Mouse (Mus musculus) embryonic facial prominence, embryonic 14.5 days (tissue): ENCODE results near the gene Chst2. TPM values are rescaled to one million over a fixed set of nuclear protein-coding genes. Genes with fewer than 3 reads are reported as not detected.
A peak's percentile ranks its signal among the peaks of the same experiment; 100 is the strongest.

Source experiments
- ATAC-seq: fragments of 200-750 bp; cut with Nextera tagmentation; 2 replicates; pipeline ENCODE4 v1.8.0; 2017; ENCODE audit warnings: low read depth, moderate number of reproducible peaks, moderate TSS enrichment
- DNase-seq: peaks from one replicate; pipeline ENCODE4 v3.0.0-alpha.2; 2015; ENCODE audit warnings: low spot score
- H3K27ac ChIP-seq: fragments of 300-500 bp; sonication (generic); replicated peaks from 2 replicates; pipeline ENCODE4 v1.5.1; 2014; ENCODE audit warnings: low read depth, mild to moderate bottlenecking, low read length, moderate library complexity
- H3K27me3 ChIP-seq: fragments of 300-500 bp; sonication (generic); replicated peaks from 2 replicates; pipeline ENCODE4 v1.6.1; 2014; ENCODE audit warnings: low read length; ENCODE audit not compliant: control insufficient read depth, insufficient read depth
- H3K36me3 ChIP-seq: fragments of 300-500 bp; sonication (generic); 2 replicates; pipeline ENCODE4 v1.6.1; 2014; ENCODE audit warnings: low read length, mixed read lengths; ENCODE audit not compliant: control insufficient read depth, insufficient read depth
- H3K4me1 ChIP-seq: fragments of 300-500 bp; sonication (generic); 2 replicates; pipeline ENCODE4 v1.6.1; 2014; ENCODE audit warnings: antibody characterized with exemption, low read length; ENCODE audit not compliant: control insufficient read depth, insufficient read depth
- H3K4me2 ChIP-seq: fragments of 300-500 bp; sonication (generic); 2 replicates; pipeline ENCODE4 v1.6.1; 2014; ENCODE audit warnings: low read depth, mild to moderate bottlenecking, low read length, moderate library complexity, mixed read lengths
- H3K4me3 ChIP-seq: fragments of 300-500 bp; sonication (generic); 2 replicates; pipeline ENCODE4 v1.5.1; 2014; ENCODE audit warnings: low read depth, mild to moderate bottlenecking, low read length
- H3K9ac ChIP-seq: fragments of 300-500 bp; sonication (generic); 2 replicates; pipeline ENCODE4 v1.6.1; 2014; ENCODE audit warnings: low read depth, mild to moderate bottlenecking, low read length, moderate library complexity, mixed read lengths
- H3K9me3 ChIP-seq: fragments of 300-500 bp; sonication (generic); 2 replicates; pipeline ENCODE4 v1.6.1; 2016; ENCODE audit warnings: low read length; ENCODE audit not compliant: control insufficient read depth
- WGBS: fragments of 180-500 bp; shearing (Covaris S2); extraction: QIAGEN DNeasy Blood & Tissue Kit; methylation state at CpG from one replicate; pipeline ENCODE4 v1.1.7; 2014; 5-methylcytosine and 5-hydroxymethylcytosine counted together
- polyA plus RNA-seq: library from polyadenylated mRNA; unstranded; fragments of >200 nt; fragmentation: Nextera tagmentation; extraction: Ambion mirVana; gene quantifications from 2 replicates; pipeline ENCODE4 v1.2.1, GENCODE M21; 2014

Chst2 gene
- polyA plus RNA-seq, 1 experiment from 2014 or later = 8.1 TPM

DNA sequence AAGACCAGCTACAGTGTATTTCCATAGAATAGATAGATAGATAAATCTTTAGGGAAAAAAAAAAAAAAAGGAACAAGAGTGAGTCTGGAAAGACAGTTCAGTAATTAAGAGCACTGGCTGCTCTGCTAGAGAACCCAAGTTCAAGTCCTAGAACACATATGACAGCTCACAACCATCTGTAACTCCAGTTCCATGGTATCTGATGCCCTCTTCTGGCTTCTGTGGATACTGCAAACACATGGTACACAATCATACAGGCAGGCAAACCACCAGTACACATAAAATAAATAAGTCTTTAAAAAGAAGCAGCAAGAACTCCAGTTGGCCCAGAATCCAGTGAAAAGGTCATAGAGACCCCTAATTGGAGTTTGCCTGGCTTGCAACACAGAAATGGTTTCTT lies 7.4 kb upstream of the Chst2 start:
- DNase-seq (no peak), ATAC-seq (no peak)
- Histone ChIP-seq H3K9me3 (no peaks in the 10 kb centered on the region), H3K4me2 (no peak overlapping the region), H3K4me3 (no peak overlapping the region), H3K27me3 (no peaks in the 10 kb centered on the region), H3K27ac (no peak overlapping the region), H3K9ac (no peak overlapping the region), H3K4me1 (no peaks in the 10 kb centered on the region), H3K36me3 (no peaks in the 10 kb centered on the region)

DNA sequence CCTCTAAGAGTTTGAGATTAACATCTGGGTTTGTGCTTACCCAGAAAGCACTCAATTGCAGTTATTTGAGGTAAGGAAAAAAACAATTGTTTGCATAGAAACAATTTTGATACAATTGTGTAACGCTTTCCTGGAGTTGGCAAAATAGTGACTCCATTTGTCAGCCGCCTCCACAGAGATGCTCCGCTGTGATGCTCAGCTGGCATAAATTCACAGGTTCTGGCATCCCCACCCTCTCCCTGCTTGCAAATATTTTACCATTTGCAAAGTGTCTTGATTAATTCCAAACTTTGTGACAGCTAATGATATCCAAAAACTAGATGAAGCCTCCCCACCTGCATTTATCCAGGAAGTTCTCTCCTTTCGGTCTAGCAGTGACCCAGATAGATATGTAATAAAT lies 5.5 kb upstream of the Chst2 start:
- no peaks in the 10 kb centered on the region; the same call in 1 of the 2 replicates for H3K27me3 ChIP-seq
- WGBS = 66% methylated on average over 4 of the region's 4 CpGs
- H3K36me3 ChIP-seq = no peaks in the 10 kb centered on the region
- peaks cover 3% of the 10 kb centered on the region; the same call in 1 of the 2 replicates for H3K4me1 ChIP-seq
- no peak overlapping the region for H3K27ac ChIP-seq
- H3K9ac ChIP-seq = no peak overlapping the region
- no peaks in the 10 kb centered on the region for H3K9me3 ChIP-seq
- H3K4me2 ChIP-seq = no peak overlapping the region
- ATAC-seq (no peak), DNase-seq (no peak)
- no peak overlapping the region for H3K4me3 ChIP-seq

- Histone ChIP-seq H3K4me1 (peaks cover 19% of the 10 kb centered on the region; the same call in 1 of the 2 replicates), H3K4me2 (peak overlapping the region; percentile 96), H3K9me3 (no peaks in the 10 kb centered on the region), H3K9ac (peak overlapping the region; percentile 85), H3K4me3 (peak overlapping the region; percentile 78), H3K27me3 (no peaks in the 10 kb centered on the region; the same call in 1 of the 2 replicates), H3K36me3 (no peaks in the 10 kb centered on the region), H3K27ac (peak overlapping the region; percentile 84)
- under 1% methylated on average over 23 of the region's 24 CpGs for WGBS
- DNase-seq (no peak), ATAC-seq (peak; percentile 10; the same call in 1 of the 2 replicates)
These were observed 1.2 kb upstream of the Chst2 start for GRCm38 (mm10) chr9:95407586-95408220.

DNA sequence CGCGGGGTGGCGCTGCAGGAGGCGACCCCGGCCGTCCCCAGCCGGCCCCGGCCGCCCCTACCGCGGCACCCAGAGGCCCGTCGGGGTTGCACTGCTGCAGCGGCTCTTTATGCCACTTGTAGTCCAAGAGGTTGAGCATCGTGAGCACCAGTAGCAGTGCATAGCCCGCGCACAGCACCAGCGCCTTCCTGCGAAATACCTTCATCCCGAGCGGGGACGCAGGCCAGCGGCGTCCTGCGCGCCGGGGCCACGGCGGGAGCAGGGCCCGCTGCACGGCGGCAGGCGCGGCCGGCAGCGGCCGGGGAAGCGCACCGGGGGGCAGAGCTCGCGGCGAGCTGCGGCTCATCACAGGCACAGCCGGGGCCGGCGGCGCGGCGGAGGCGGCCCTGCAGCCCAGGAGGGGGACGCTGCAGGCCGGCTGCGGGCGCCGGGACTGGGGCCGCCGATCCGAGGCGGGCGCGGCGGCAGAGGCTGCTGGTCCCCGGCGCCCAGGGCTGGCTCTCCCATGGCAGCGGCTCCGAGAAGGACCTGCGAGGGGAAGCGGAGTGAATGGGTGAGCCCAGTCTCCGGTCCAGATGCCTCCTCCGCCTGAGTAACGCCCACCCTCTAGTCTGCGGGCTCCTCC lies 464 bp downstream of the Chst2 start:
- no peaks in the 10 kb centered on the region; the same call in 1 of the 2 replicates for H3K27me3 ChIP-seq
- peak overlapping the region; percentile 78 for H3K4me3 ChIP-seq
- ATAC-seq (peak; percentile 6), DNase-seq (peak; percentile 45)
- H3K4me1 ChIP-seq = peaks cover 19% of the 10 kb centered on the region; the same call in 1 of the 2 replicates
- H3K9ac ChIP-seq = peak overlapping the region; percentile 85
- H3K4me2 ChIP-seq = peak overlapping the region; percentile 96
- WGBS = 0% methylated on average over 30 of the region's 72 CpGs
- H3K27ac ChIP-seq = peak overlapping the region; percentile 84
- H3K36me3 ChIP-seq = no peaks in the 10 kb centered on the region
- no peaks in the 10 kb centered on the region for H3K9me3 ChIP-seq

- DNase-seq (peak; percentile 85), ATAC-seq (peak; percentile 2)
- peak overlapping the region; percentile 78 for H3K4me3 ChIP-seq
- WGBS = under 1% methylated on average over 26 of the region's 30 CpGs
- no peaks in the 10 kb centered on the region; the same call in 1 of the 2 replicates for H3K27me3 ChIP-seq
- H3K36me3 ChIP-seq = no peaks in the 10 kb centered on the region
- H3K9ac ChIP-seq = peak overlapping the region; percentile 85
- H3K4me2 ChIP-seq = peak overlapping the region; percentile 96
- H3K27ac ChIP-seq = peak overlapping the region; percentile 84
- H3K9me3 ChIP-seq = no peaks in the 10 kb centered on the region
- H3K4me1 ChIP-seq = peaks cover 19% of the 10 kb centered on the region; the same call in 1 of the 2 replicates
These were observed 994 bp downstream of the Chst2 start for GRCm38 (mm10) chr9:95405511-95405945.

DNA sequence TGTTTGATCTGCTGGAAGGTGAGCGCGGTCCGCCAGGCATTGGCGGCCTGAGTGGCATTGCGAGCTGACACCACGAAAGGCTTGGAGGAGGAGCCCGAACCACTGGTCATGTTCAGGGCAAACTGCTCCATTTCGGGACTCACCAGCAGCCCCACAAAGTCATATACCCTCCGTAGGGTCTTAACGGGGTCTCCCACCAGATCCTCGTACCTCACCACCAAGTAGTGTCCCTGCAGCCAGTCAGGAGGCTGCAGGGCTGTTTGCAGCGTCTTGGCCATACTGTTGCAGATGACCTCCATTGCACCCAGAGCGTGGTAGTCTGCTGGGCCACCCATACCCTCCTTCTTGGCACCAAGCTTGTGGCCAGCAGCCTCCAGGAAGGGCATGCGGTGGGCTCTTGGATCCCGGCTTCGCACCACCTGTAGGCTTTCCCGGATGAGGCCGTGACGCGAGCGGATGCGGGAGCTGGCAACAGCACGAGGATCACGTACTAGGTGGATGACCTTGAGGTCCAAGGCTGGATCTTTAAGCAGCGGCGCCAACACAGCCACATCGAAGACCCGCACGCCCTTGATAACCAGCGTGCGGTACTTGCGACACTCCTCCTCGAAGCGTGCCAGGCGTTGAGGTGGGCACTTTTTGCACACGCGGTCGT lies 1.6 kb downstream of the Chst2 start:
- H3K9ac ChIP-seq = peak overlapping the region; percentile 85

DNA sequence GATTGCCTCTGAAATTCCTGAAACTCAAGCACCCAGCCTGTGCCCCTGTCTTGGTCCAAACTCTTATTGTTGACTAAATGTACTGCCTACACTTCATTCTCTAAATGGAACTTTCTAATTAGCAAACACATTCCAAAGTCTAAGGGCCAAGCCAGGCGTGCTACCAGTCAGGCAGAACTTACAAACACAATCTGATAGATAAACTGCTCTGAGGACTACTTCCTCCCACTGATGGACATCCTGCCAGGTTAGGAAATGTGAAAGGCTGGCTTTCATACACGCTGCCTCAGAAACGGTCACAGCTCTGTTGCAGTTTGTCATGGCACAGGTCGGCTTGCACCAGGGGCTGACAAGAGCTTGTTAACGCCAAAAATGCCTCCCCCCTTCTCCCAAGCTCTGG lies 4.8 kb downstream of the Chst2 start:
- no peak for ATAC-seq

More for the DNA sequence above, 1.6 kb downstream of the Chst2 start:
- WGBS = 71% methylated on average over 38 of the region's 38 CpGs
- Histone ChIP-seq H3K4me2 (peak overlapping the region; percentile 96), H3K36me3 (no peaks in the 10 kb centered on the region), H3K4me1 (peaks cover 19% of the 10 kb centered on the region; the same call in 1 of the 2 replicates), H3K27me3 (no peaks in the 10 kb centered on the region; the same call in 1 of the 2 replicates), H3K27ac (no peak overlapping the region), H3K4me3 (peak overlapping the region; percentile 78), H3K9me3 (no peaks in the 10 kb centered on the region)
- DNase-seq (no peak), ATAC-seq (no peak)

GRCm38 (mm10) chr9:95392011-95392410 lies 14.5 kb downstream of the Chst2 start:
- Histone ChIP-seq H3K36me3 (no peaks in the 10 kb centered on the region), H3K4me2 (no peak overlapping the region), H3K9ac (no peak overlapping the region), H3K4me1 (peaks cover 4% of the 10 kb centered on the region; the same call in 1 of the 2 replicates), H3K9me3 (no peaks in the 10 kb centered on the region), H3K27me3 (no peaks in the 10 kb centered on the region), H3K4me3 (no peak overlapping the region), H3K27ac (no peak overlapping the region)
- DNase-seq (peak; percentile 22), ATAC-seq (no peak)
- 31% methylated on average over 1 of the region's 1 CpGs for WGBS

More for the DNA sequence above, 4.8 kb downstream of the Chst2 start:
- WGBS = 37% methylated on average over 5 of the region's 5 CpGs
- H3K36me3 ChIP-seq = no peaks in the 10 kb centered on the region
- H3K9ac ChIP-seq = no peak overlapping the region
- peaks cover 16% of the 10 kb centered on the region; the same call in 1 of the 2 replicates for H3K4me1 ChIP-seq
- no peaks in the 10 kb centered on the region for H3K27me3 ChIP-seq
- H3K4me3 ChIP-seq = no peak overlapping the region
- H3K9me3 ChIP-seq = no peaks in the 10 kb centered on the region
- H3K4me2 ChIP-seq = no peak overlapping the region
- no peak overlapping the region for H3K27ac ChIP-seq
- no peak for DNase-seq
